Mouse (Mus musculus): ENCODE data around the gene Rflna.

Rflna gene

GRCm38 (mm10) chr5:125052237-125052602 lies 49.2 kb downstream of the Rflna start:
- in situ Hi-C loops (cut with MboI, MseI): loop anchor here in 1 of 2 experiments (10.0 kb wide), 1 partner anchor 407 kb away; no protein-coding TSS in a partner anchor

GRCm38 (mm10) chr5:125052603-125053488 lies 49.8 kb downstream of the Rflna start:
- in situ Hi-C loops (cut with MboI, MseI): loop anchor here in 1 of 2 experiments (10.0 kb wide), 1 partner anchor 408 kb away; no protein-coding TSS in a partner anchor

- in situ Hi-C loops (cut with MboI, MseI): loop anchor here in 1 of 2 experiments (10.0 kb wide), 1 partner anchor 409 kb away; no protein-coding TSS in a partner anchor
Observed at GRCm38 (mm10) chr5:125053661-125054060, 50.6 kb downstream of the Rflna start.

GRCm38 (mm10) chr5:125055901-125056300 lies 52.9 kb downstream of the Rflna start:
- in situ Hi-C loops (cut with MboI, MseI): loop anchor here in 1 of 2 experiments (10.0 kb wide), 1 partner anchor 411 kb away; no protein-coding TSS in a partner anchor

GRCm38 (mm10) chr5:125056331-125056695 lies 53.3 kb downstream of the Rflna start:
- in situ Hi-C loops (cut with MboI, MseI): loop anchor here in 1 of 2 experiments (10.0 kb wide), 1 partner anchor 412 kb away; no protein-coding TSS in a partner anchor

GRCm38 (mm10) chr5:125056696-125057554 lies 53.9 kb downstream of the Rflna start:
- in situ Hi-C loops (cut with MboI, MseI): loop anchor here in 1 of 2 experiments (10.0 kb wide), 1 partner anchor 412 kb away; no protein-coding TSS in a partner anchor

- in situ Hi-C loops (cut with MboI, MseI): loop anchor here in 1 of 2 experiments (10.0 kb wide), 1 partner anchor 413 kb away; no protein-coding TSS in a partner anchor
Observed at GRCm38 (mm10) chr5:125057555-125058266, 54.7 kb downstream of the Rflna start.

GRCm38 (mm10) chr5:125058267-125058668 lies 55.2 kb downstream of the Rflna start:
- in situ Hi-C loops (cut with MboI, MseI): loop anchor here in 1 of 2 experiments (10.0 kb wide), 1 partner anchor 413 kb away; no protein-coding TSS in a partner anchor

All from T-helper 17 cell (primary cell).